Mouse (Mus musculus) neural tube, embryonic 11.5 days (tissue): ENCODE measurements around the gene Pola2. TPM values are rescaled to one million over a fixed set of nuclear protein-coding genes. Genes with fewer than 3 reads are reported as not detected.
A peak's percentile ranks its signal among the peaks of the same experiment; 100 is the strongest.

Experiments used
- ATAC-seq: fragments of 200-750 bp; cut with Nextera tagmentation; 2 replicates; pipeline ENCODE4 v1.8.0; 2017; ENCODE audit warnings: moderate number of reproducible peaks, mild to moderate bottlenecking, moderate TSS enrichment, moderate library complexity; ENCODE audit not compliant: insufficient read depth, low FRiP score, low TSS enrichment
- DNase-seq: peaks from one replicate; pipeline ENCODE4 v3.0.0-alpha.2; 2015; ENCODE audit warnings: low spot score
- H3K27ac ChIP-seq: fragments of 300-500 bp; sonication (generic); 2 replicates; pipeline ENCODE4 v1.5.1; 2014; ENCODE audit warnings: low read depth, mild to moderate bottlenecking, low read length
- H3K27me3 ChIP-seq: fragments of 300-500 bp; sonication (generic); 2 replicates; pipeline ENCODE4 v1.6.1; 2014; ENCODE audit warnings: mild to moderate bottlenecking, low read length, mixed read lengths; ENCODE audit not compliant: control insufficient read depth, insufficient read depth
- H3K36me3 ChIP-seq: fragments of 300-500 bp; sonication (generic); 2 replicates; pipeline ENCODE4 v1.6.1; 2014; ENCODE audit warnings: mild to moderate bottlenecking, low read length, moderate library complexity, mixed read lengths; ENCODE audit not compliant: control insufficient read depth, insufficient read depth
- H3K4me1 ChIP-seq: fragments of 300-500 bp; sonication (generic); 2 replicates; pipeline ENCODE4 v1.6.1; 2014; ENCODE audit warnings: low read length, mixed read lengths; ENCODE audit not compliant: control insufficient read depth, insufficient read depth
- H3K4me2 ChIP-seq: fragments of 300-500 bp; sonication (generic); 2 replicates; pipeline ENCODE4 v1.6.1; 2014; ENCODE audit warnings: low read depth, mild to moderate bottlenecking, moderate library complexity
- H3K4me3 ChIP-seq: fragments of 300-500 bp; sonication (generic); 2 replicates; pipeline ENCODE4 v1.5.1; 2014; ENCODE audit warnings: low read depth, low read length
- H3K9ac ChIP-seq: fragments of 300-500 bp; sonication (generic); 2 replicates; pipeline ENCODE4 v1.6.1; 2014; ENCODE audit warnings: mild to moderate bottlenecking, low read length
- H3K9me3 ChIP-seq: fragments of 300-500 bp; sonication (generic); 2 replicates; pipeline ENCODE4 v1.6.1; 2016; ENCODE audit warnings: low read length; ENCODE audit not compliant: control insufficient read depth
- WGBS: fragments of 180-500 bp; shearing (Covaris S2); extraction: QIAGEN DNeasy Blood & Tissue Kit; methylation state at CpG from one replicate; pipeline ENCODE4 v1.1.7; 2014; 5-methylcytosine and 5-hydroxymethylcytosine counted together
- polyA plus RNA-seq: library from polyadenylated mRNA; unstranded; fragments of >200 nt; fragmentation: Nextera tagmentation; extraction: Ambion mirVana; gene quantifications from 2 replicates; pipeline ENCODE4 v1.2.1, GENCODE M21; 2014

The Pola2 gene
- polyA plus RNA-seq, 1 experiment from 2014 or later = 79.9 TPM

DNA sequence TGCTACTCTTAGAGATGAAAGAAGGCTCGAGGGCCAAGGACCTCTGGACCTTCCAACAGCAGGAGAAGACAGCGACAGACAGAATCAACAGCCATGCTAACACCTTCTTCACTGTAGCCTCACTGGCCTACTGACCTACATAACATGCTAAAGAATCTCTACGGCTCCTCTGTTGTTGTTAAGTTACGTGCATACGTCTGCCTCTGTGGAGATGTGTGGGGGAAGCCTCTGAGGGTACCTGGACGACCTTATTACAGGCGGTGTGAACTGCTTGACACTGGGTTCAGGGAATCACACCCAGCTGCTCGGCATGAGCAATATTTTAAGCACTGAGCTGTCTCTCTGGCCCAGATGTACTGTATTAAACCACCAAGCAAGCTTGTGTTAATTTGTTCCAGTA lies 36.5 kb downstream of the Pola2 start:
- ATAC-seq = no peak
- no peak overlapping the region for H3K4me3 ChIP-seq
- no peak for DNase-seq

GRCm38 (mm10) chr19:5927026-5927425 lies 37.0 kb downstream of the Pola2 start:
- no peak overlapping the region for H3K9ac ChIP-seq
- 79% methylated on average over 11 of the region's 11 CpGs for WGBS
- no peak overlapping the region for H3K27ac ChIP-seq
- H3K36me3 ChIP-seq = no peaks in the 10 kb centered on the region
- ATAC-seq = no peak
- peaks cover 3% of the 10 kb centered on the region for H3K27me3 ChIP-seq
- no peak overlapping the region for H3K4me2 ChIP-seq
- H3K4me1 ChIP-seq = no peaks in the 10 kb centered on the region; the same call in 1 of the 2 replicates
- H3K9me3 ChIP-seq = no peaks in the 10 kb centered on the region
- H3K4me3 ChIP-seq = no peak overlapping the region
- DNase-seq = no peak

More for the DNA sequence above, 36.5 kb downstream of the Pola2 start:
- Histone ChIP-seq H3K27ac (no peak overlapping the region), H3K36me3 (no peaks in the 10 kb centered on the region), H3K9me3 (no peaks in the 10 kb centered on the region), H3K4me1 (no peaks in the 10 kb centered on the region; the same call in 1 of the 2 replicates), H3K9ac (no peak overlapping the region), H3K4me2 (no peak overlapping the region), H3K27me3 (peaks cover 3% of the 10 kb centered on the region)
- 71% methylated on average over 8 of the region's 8 CpGs for WGBS

DNA sequence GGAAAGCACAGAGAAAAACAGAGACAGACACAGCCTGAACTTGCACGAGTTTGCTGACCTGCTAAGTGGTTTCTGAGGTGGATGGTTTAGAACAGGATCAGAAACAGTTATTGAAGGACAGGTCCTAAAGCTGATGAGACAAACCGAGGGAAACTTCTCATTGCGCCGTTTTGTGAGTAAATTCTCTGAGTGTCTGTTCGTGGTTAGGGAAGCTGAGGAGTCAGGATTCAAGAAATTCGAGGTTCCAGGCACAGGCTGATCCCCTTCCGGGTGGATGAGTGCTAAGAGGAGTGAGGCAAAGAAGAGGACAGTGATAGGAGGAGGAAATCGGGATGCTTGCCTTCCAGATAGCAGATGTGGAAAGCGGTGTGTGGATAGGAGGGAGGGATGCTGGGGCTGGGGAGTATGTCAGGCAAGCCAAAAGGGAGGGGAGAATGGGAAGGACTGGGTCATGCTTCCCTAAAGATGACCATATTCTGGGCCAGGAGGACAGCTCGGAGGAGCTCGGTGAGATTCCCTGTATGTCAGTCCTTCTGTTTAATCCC lies 38.6 kb downstream of the Pola2 start:
- DNase-seq (no peak), ATAC-seq (no peak)
- Histone ChIP-seq H3K36me3 (no peaks in the 10 kb centered on the region), H3K27ac (no peak overlapping the region), H3K4me2 (peak overlapping the region; percentile 99), H3K4me3 (peak overlapping the region; percentile 48; the same call in 1 of the 2 replicates), H3K9ac (no peak overlapping the region), H3K9me3 (no peaks in the 10 kb centered on the region), H3K27me3 (peaks cover 3% of the 10 kb centered on the region), H3K4me1 (peaks cover 3% of the 10 kb centered on the region)
- 35% methylated on average over 11 of the region's 11 CpGs for WGBS

- Histone ChIP-seq H3K9ac (peak within 1 kb of the TSS; percentile 44), H3K4me3 (peak within 1 kb of the TSS; percentile 48), H3K4me2 (peak within 1 kb of the TSS; percentile 99), H3K9me3 (no peaks in the 10 kb centered on the region), H3K4me1 (peaks cover 3% of the 10 kb centered on the region), H3K27me3 (peaks cover 3% of the 10 kb centered on the region), H3K27ac (no peak within 1 kb of the TSS), H3K36me3 (no peaks in the 10 kb centered on the region)
- 0% methylated on average over 18 of the region's 18 CpGs for WGBS
- ATAC-seq (peak; percentile 97), DNase-seq (peak; percentile 94)
Measured at GRCm38 (mm10) chr19:5924713-5925093, 39.3 kb downstream of the Pola2 start, which contains the start of gene Cdc42ep2. Gene Cdc42ep2, minus strand, starts transcription at chr19:5924816.

GRCm38 (mm10) chr19:5923990-5924712 lies 39.9 kb downstream of the Pola2 start:
- DNase-seq = peak; percentile 93
- Histone ChIP-seq H3K27me3 (peaks cover 3% of the 10 kb centered on the region), H3K9ac (peak overlapping the region; percentile 44), H3K27ac (no peak overlapping the region), H3K36me3 (no peaks in the 10 kb centered on the region), H3K4me2 (peak overlapping the region; percentile 99), H3K4me1 (peaks cover 3% of the 10 kb centered on the region), H3K4me3 (peak overlapping the region; percentile 48), H3K9me3 (no peaks in the 10 kb centered on the region)
- under 1% methylated on average over 38 of the region's 38 CpGs for WGBS
- ATAC-seq = peak; percentile 76

- WGBS = 91% methylated on average over 3 of the region's 3 CpGs
- no peak overlapping the region for H3K27ac ChIP-seq
- H3K4me3 ChIP-seq = no peak overlapping the region
- H3K27me3 ChIP-seq = peaks cover 3% of the 10 kb centered on the region
- ATAC-seq = no peak
- H3K9ac ChIP-seq = no peak overlapping the region
- H3K4me1 ChIP-seq = peaks cover 3% of the 10 kb centered on the region
- DNase-seq = no peak
- no peak overlapping the region for H3K4me2 ChIP-seq
- no peaks in the 10 kb centered on the region for H3K9me3 ChIP-seq
- no peaks in the 10 kb centered on the region for H3K36me3 ChIP-seq
Measured at GRCm38 (mm10) chr19:5922963-5923362, 41.0 kb downstream of the Pola2 start.

GRCm38 (mm10) chr19:5922119-5922942 lies 41.7 kb downstream of the Pola2 start:
- Histone ChIP-seq H3K36me3 (no peaks in the 10 kb centered on the region; the same call in 1 of the 2 replicates), H3K9ac (peak overlapping the region; percentile 14; the same call in 1 of the 2 replicates), H3K4me1 (peaks cover 3% of the 10 kb centered on the region), H3K9me3 (no peaks in the 10 kb centered on the region), H3K4me2 (no peak overlapping the region), H3K4me3 (no peak overlapping the region), H3K27ac (no peak overlapping the region), H3K27me3 (peaks cover 3% of the 10 kb centered on the region)
- ATAC-seq = no peak
- no peak for DNase-seq
- 83% methylated on average over 15 of the region's 15 CpGs for WGBS

DNA sequence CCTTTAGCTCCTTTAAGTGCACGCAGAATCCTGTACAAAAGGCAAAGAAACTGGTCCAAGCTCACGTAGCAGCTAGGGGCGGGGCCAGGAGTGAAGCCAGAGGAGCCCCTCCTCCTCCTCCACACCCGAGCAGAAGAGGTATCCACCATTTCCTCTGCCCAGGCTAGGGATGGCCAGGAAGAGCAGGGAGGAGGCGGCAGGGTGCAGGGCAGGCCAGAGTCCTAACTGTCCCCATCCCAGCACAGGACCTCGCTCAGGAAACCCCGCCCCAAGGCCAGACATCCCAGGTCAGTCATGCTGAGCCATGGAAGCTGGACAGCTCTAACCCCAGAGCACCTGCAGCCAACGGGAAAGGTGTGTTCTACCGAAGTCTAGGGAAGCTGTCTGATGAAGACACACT lies 42.3 kb downstream of the Pola2 start:
- H3K27ac ChIP-seq = no peak overlapping the region
- DNase-seq (no peak), ATAC-seq (no peak)
- 25% methylated on average over 8 of the region's 9 CpGs for WGBS
- H3K9ac ChIP-seq = peak overlapping the region; percentile 14; the same call in 1 of the 2 replicates
- peaks cover 3% of the 10 kb centered on the region for H3K27me3 ChIP-seq
- peaks cover 3% of the 10 kb centered on the region for H3K4me1 ChIP-seq
- 0 out of 2 replicates have a peak overlapping the region, but pooled peaks have one; percentile 2 for H3K4me2 ChIP-seq
- H3K4me3 ChIP-seq = no peak overlapping the region
- H3K9me3 ChIP-seq = no peaks in the 10 kb centered on the region
- H3K36me3 ChIP-seq = no peaks in the 10 kb centered on the region; the same call in 1 of the 2 replicates
